Mouse (Mus musculus) forebrain, embryonic 16.5 days (tissue): ENCODE measurements around the gene Lrfn4. TPM values are rescaled to one million over a fixed set of nuclear protein-coding genes. Genes with fewer than 3 reads are reported as not detected.
A peak's percentile ranks its signal among the peaks of the same experiment; 100 is the strongest.

ENCODE experiments used
- ATAC-seq: fragments of 200-750 bp; cut with Nextera tagmentation; 2 replicates; pipeline ENCODE4 v1.8.0; 2017; ENCODE audit warnings: mild to moderate bottlenecking, moderate library complexity
- H3K27ac ChIP-seq: fragments of 300-500 bp; sonication (generic); 2 replicates; pipeline ENCODE4 v1.5.1; 2014; ENCODE audit warnings: low read length, control low read depth
- H3K27me3 ChIP-seq: fragments of 300-500 bp; sonication (generic); replicated peaks from 2 replicates; pipeline ENCODE4 v1.6.1; 2014; ENCODE audit warnings: low read length; ENCODE audit not compliant: control insufficient read depth, insufficient read depth
- H3K36me3 ChIP-seq: fragments of 300-500 bp; sonication (generic); 2 replicates; pipeline ENCODE4 v1.6.1; 2014; ENCODE audit not compliant: control insufficient read depth, insufficient read depth
- H3K4me1 ChIP-seq: fragments of 300-500 bp; sonication (generic); replicated peaks from 2 replicates; pipeline ENCODE4 v1.6.1; 2014; ENCODE audit warnings: low read length; ENCODE audit not compliant: control insufficient read depth, insufficient read depth
- H3K4me2 ChIP-seq: fragments of 300-500 bp; sonication (generic); 2 replicates; pipeline ENCODE4 v1.6.1; 2014; ENCODE audit warnings: mild to moderate bottlenecking, low read length, control low read depth
- H3K4me3 ChIP-seq: fragments of 300-500 bp; sonication (generic); replicated peaks from 2 replicates; pipeline ENCODE4 v1.5.1; 2014; ENCODE audit warnings: mild to moderate bottlenecking, low read length, control low read depth
- H3K9ac ChIP-seq: fragments of 300-500 bp; sonication (generic); replicated peaks from 2 replicates; pipeline ENCODE4 v1.6.1; 2014; ENCODE audit warnings: low read depth, low read length, control low read depth
- H3K9me3 ChIP-seq: fragments of 300-500 bp; sonication (generic); 2 replicates; pipeline ENCODE4 v1.6.1; 2016; ENCODE audit warnings: low read length; ENCODE audit not compliant: control insufficient read depth
- WGBS: fragments of 180-500 bp; shearing (Covaris S2); extraction: QIAGEN DNeasy Blood & Tissue Kit; methylation state at CpG from one replicate; pipeline ENCODE4 v1.1.7; 2014; 5-methylcytosine and 5-hydroxymethylcytosine counted together
- polyA plus RNA-seq: library from polyadenylated mRNA; unstranded; fragments of >200 nt; fragmentation: Nextera tagmentation; extraction: Ambion mirVana; gene quantifications from 2 replicates; pipeline ENCODE4 v1.2.1, GENCODE M21; 2015

Lrfn4 gene
- 8.9 and 9.2 TPM in 2 replicates for polyA plus RNA-seq

- H3K4me3 ChIP-seq: peak within 1 kb of the TSS; percentile 82
- ATAC-seq: peak; percentile 96
- WGBS: under 1% methylated on average over 70 of the region's 87 CpGs
- peaks cover 7% of the 10 kb centered on the region; the same call in 1 of the 2 replicates for H3K36me3 ChIP-seq
- H3K9ac ChIP-seq: peak within 1 kb of the TSS; percentile 99
- no peaks in the 10 kb centered on the region for H3K27me3 ChIP-seq
- H3K9me3 ChIP-seq: no peaks in the 10 kb centered on the region
- H3K27ac ChIP-seq: peak within 1 kb of the TSS; percentile 93
- H3K4me2 ChIP-seq: peak within 1 kb of the TSS; percentile 93
- H3K4me1 ChIP-seq: peaks cover 32% of the 10 kb centered on the region
Measured at GRCm38 (mm10) chr19:4615151-4616093, at the start of gene Lrfn4. Gene Lrfn4 (minus strand): TSS chr19:4615667.

GRCm38 (mm10) chr19:4658156-4658555 is 42.7 kb upstream of the Lrfn4 start:
- WGBS: 89% methylated on average over 5 of the region's 5 CpGs
- no peak overlapping the region for H3K27ac ChIP-seq

GRCm38 (mm10) chr19:4646917-4647492 is 31.5 kb upstream of the Lrfn4 start:
- Histone ChIP-seq H3K36me3 (no peaks in the 10 kb centered on the region), H3K4me3 (no peak overlapping the region), H3K9ac (no peak overlapping the region), H3K4me1 (no peaks in the 10 kb centered on the region), H3K27me3 (no peaks in the 10 kb centered on the region), H3K9me3 (no peaks in the 10 kb centered on the region), H3K4me2 (no peak overlapping the region), H3K27ac (no peak overlapping the region)
- 63% methylated on average over 11 of the region's 11 CpGs for WGBS
- no peak for ATAC-seq

More at GRCm38 (mm10) chr19:4658156-4658555, 42.7 kb upstream of the Lrfn4 start:
- H3K4me3 ChIP-seq: no peak overlapping the region
- H3K4me1 ChIP-seq: no peaks in the 10 kb centered on the region
- H3K4me2 ChIP-seq: no peak overlapping the region
- H3K9ac ChIP-seq: no peak overlapping the region
- no peaks in the 10 kb centered on the region for H3K36me3 ChIP-seq
- H3K27me3 ChIP-seq: no peaks in the 10 kb centered on the region
- no peaks in the 10 kb centered on the region for H3K9me3 ChIP-seq
- no peak for ATAC-seq

GRCm38 (mm10) chr19:4644271-4644670 is 28.8 kb upstream of the Lrfn4 start:
- Histone ChIP-seq H3K9ac (no peak overlapping the region), H3K9me3 (no peaks in the 10 kb centered on the region), H3K4me3 (no peak overlapping the region), H3K4me2 (no peak overlapping the region), H3K27ac (no peak overlapping the region), H3K4me1 (no peaks in the 10 kb centered on the region), H3K27me3 (no peaks in the 10 kb centered on the region), H3K36me3 (no peaks in the 10 kb centered on the region)
- ATAC-seq: no peak
- WGBS: 43% methylated on average over 10 of the region's 10 CpGs

GRCm38 (mm10) chr19:4635986-4636385 is 20.5 kb upstream of the Lrfn4 start:
- Histone ChIP-seq H3K4me2 (no peak overlapping the region), H3K4me1 (no peaks in the 10 kb centered on the region), H3K36me3 (no peaks in the 10 kb centered on the region), H3K9ac (no peak overlapping the region), H3K27me3 (no peaks in the 10 kb centered on the region), H3K4me3 (no peak overlapping the region), H3K27ac (no peak overlapping the region), H3K9me3 (no peaks in the 10 kb centered on the region)
- ATAC-seq: no peak
- WGBS: 68% methylated on average over 4 of the region's 4 CpGs

GRCm38 (mm10) chr19:4628819-4629218 is 13.4 kb upstream of the Lrfn4 start:
- 0% methylated on average over 1 of the region's 1 CpGs for WGBS
- Histone ChIP-seq H3K27ac (peak overlapping the region; percentile 62), H3K9me3 (no peaks in the 10 kb centered on the region), H3K9ac (peak overlapping the region; percentile 37; the same call in 1 of the 2 replicates), H3K27me3 (no peaks in the 10 kb centered on the region), H3K4me3 (no peak overlapping the region), H3K36me3 (no peaks in the 10 kb centered on the region), H3K4me2 (no peak overlapping the region), H3K4me1 (peaks cover 29% of the 10 kb centered on the region)
- peak; percentile 51; the same call in 1 of the 2 replicates for ATAC-seq

GRCm38 (mm10) chr19:4625829-4626535 is 10.5 kb upstream of the Lrfn4 start:
- peaks cover 29% of the 10 kb centered on the region for H3K4me1 ChIP-seq
- no peaks in the 10 kb centered on the region for H3K9me3 ChIP-seq
- peak overlapping the region; percentile 87 for H3K4me3 ChIP-seq
- H3K36me3 ChIP-seq: no peaks in the 10 kb centered on the region
- WGBS: 2% methylated on average over 35 of the region's 35 CpGs
- H3K27me3 ChIP-seq: no peaks in the 10 kb centered on the region
- H3K27ac ChIP-seq: peak overlapping the region; percentile 77; the same call in 1 of the 2 replicates
- peak overlapping the region; percentile 78 for H3K9ac ChIP-seq
- peak overlapping the region; percentile 63 for H3K4me2 ChIP-seq
- ATAC-seq: peak; percentile 65

GRCm38 (mm10) chr19:4625179-4625828 is 9.8 kb upstream of the Lrfn4 start, which contains the start of gene Rce1:
Gene Rce1 (minus strand): TSS chr19:4625641.
- peak within 1 kb of the TSS; percentile 87 for H3K4me3 ChIP-seq
- H3K9me3 ChIP-seq: no peaks in the 10 kb centered on the region
- H3K27ac ChIP-seq: peak within 1 kb of the TSS; percentile 77
- H3K36me3 ChIP-seq: peaks cover 3% of the 10 kb centered on the region; the same call in 1 of the 2 replicates
- peak within 1 kb of the TSS; percentile 72 for H3K4me2 ChIP-seq
- WGBS: under 1% methylated on average over 61 of the region's 64 CpGs
- peaks cover 29% of the 10 kb centered on the region for H3K4me1 ChIP-seq
- H3K9ac ChIP-seq: peak within 1 kb of the TSS; percentile 78
- ATAC-seq: peak; percentile 92
- H3K27me3 ChIP-seq: no peaks in the 10 kb centered on the region
